Mouse (Mus musculus): ENCODE measurements at regions not wholly inside any gene's neighbourhood (a gene's known extent, or its start where the extent isn't known, plus 50 kb on each side); places are given as distances from the start of the nearest gene placed in this dataset.

- no peak for DNase-seq (ENCODE audit: low spot score, missing footprints)
- Histone ChIP-seq H3K4me2 (no peak overlapping the region), H3K9ac (ENCODE audit: low read length) (no peak overlapping the region), H3K4me3 (ENCODE audit: low read depth, low read length) (no peak overlapping the region), H3K27ac (ENCODE audit: low read depth, low read length) (no peak overlapping the region), H3K36me3 (ENCODE audit: control insufficient read depth, insufficient read depth, low read length) (no peaks in the 10 kb centered on the region), H3K27me3 (ENCODE audit: control insufficient read depth, insufficient read depth, low read length) (no peaks in the 10 kb centered on the region), H3K9me3 (ENCODE audit: control insufficient read depth, low read length) (no peaks in the 10 kb centered on the region), H3K4me1 (ENCODE audit: control insufficient read depth, insufficient read depth, low read length) (no peaks in the 10 kb centered on the region)
- no peak for ATAC-seq (ENCODE audit: low FRiP score)
- 87% methylated on average over 11 of the region's 11 CpGs for WGBS
Measured at GRCm38 (mm10) chr3:34825036-34825435, 174.8 kb downstream of the Sox2 start.

- no peak for DNase-seq (ENCODE audit: low spot score, missing footprints)
- 94% methylated on average over 5 of the region's 5 CpGs for WGBS
- H3K9me3 ChIP-seq (ENCODE audit: control insufficient read depth, low read length): no peaks in the 10 kb centered on the region
- no peaks in the 10 kb centered on the region for H3K4me1 ChIP-seq (ENCODE audit: control insufficient read depth, insufficient read depth, low read length)
- no peaks in the 10 kb centered on the region for H3K36me3 ChIP-seq (ENCODE audit: control insufficient read depth, insufficient read depth, low read length)
- H3K4me3 ChIP-seq (ENCODE audit: low read depth, low read length): no peak overlapping the region
- no peak overlapping the region for H3K4me2 ChIP-seq
- no peak overlapping the region for H3K9ac ChIP-seq (ENCODE audit: low read length)
- ATAC-seq (ENCODE audit: low FRiP score): no peak
- H3K27me3 ChIP-seq (ENCODE audit: control insufficient read depth, insufficient read depth, low read length): no peaks in the 10 kb centered on the region
- H3K27ac ChIP-seq (ENCODE audit: low read depth, low read length): no peak overlapping the region
Measured at GRCm38 (mm10) chr3:34826396-34826795, 176.2 kb downstream of the Sox2 start.

GRCm38 (mm10) chr3:34828453-34829206 lies 178.4 kb downstream of the Sox2 start:
- Histone ChIP-seq H3K27ac (ENCODE audit: low read depth, low read length) (no peak overlapping the region), H3K4me2 (no peak overlapping the region), H3K27me3 (ENCODE audit: control insufficient read depth, insufficient read depth, low read length) (no peaks in the 10 kb centered on the region), H3K9ac (ENCODE audit: low read length) (no peak overlapping the region), H3K36me3 (ENCODE audit: control insufficient read depth, insufficient read depth, low read length) (no peaks in the 10 kb centered on the region), H3K9me3 (ENCODE audit: control insufficient read depth, low read length) (no peaks in the 10 kb centered on the region), H3K4me1 (ENCODE audit: control insufficient read depth, insufficient read depth, low read length) (no peaks in the 10 kb centered on the region), H3K4me3 (ENCODE audit: low read depth, low read length) (no peak overlapping the region)
- no peak for DNase-seq (ENCODE audit: low spot score, missing footprints)
- ATAC-seq (ENCODE audit: low FRiP score): no peak
- 72% methylated on average over 9 of the region's 9 CpGs for WGBS

DNA sequence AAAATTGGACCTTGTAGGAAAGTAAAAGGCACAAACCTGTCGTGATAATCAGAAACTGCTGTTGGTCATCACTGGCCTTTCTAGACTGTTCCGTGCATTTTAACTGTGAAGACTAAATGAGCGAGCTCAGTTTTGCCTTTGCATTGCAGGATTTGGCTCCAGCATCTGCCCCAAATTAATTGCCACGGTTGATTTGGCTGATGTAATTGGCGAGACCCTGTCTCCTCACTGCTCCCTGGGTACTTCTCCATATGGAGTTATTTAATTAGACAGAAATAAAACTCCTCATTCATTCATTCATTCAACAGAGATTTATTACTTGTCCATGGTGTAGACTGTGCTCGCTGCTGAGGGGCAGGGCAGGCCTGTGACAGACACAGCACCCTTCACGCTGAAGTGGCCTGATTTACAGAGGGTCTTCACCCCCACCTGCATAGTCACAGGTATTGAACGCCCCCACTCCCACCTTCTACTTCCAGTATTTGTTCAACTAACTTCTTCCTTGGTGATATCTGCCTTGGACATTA lies 186.6 kb downstream of the Sox2 start:
- ATAC-seq (ENCODE audit: low FRiP score): no peak
- WGBS: 90% methylated on average over 8 of the region's 8 CpGs
- no peak for DNase-seq (ENCODE audit: low spot score, missing footprints)

DNA sequence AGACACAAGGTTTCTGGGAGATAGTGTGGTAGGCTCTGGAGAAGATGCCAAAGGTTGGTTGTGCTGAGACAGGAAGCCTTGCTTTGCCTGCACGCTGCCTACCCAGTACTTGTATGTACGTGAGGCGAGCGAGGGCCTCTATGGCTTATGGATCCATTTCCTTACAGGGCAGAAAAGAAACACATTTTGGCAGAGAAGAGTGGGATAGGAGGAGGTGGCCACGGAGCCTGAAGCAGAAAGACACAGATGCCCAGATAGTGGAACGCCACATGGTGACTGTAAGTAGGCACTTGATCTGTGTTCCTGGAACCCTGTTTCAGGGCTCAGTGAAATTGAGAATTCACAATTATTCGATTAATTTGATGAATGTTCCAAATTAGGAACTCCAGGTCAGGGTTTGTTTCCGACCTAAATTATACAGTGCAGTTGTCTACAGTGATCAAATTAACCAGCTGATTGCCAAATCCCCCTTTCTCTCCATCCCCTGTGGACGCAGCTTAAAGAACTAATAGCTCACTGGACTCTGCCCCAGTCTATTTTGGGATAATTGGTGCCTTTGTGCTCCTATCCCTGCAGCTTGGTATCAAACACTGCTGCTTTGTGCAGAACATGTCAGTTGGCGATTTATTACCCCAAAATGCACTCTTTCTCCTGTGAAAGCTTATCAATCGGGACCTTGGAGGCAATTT lies 187.6 kb downstream of the Sox2 start:
- no peaks in the 10 kb centered on the region for H3K27me3 ChIP-seq (ENCODE audit: control insufficient read depth, insufficient read depth, low read length)
- no peaks in the 10 kb centered on the region for H3K4me1 ChIP-seq (ENCODE audit: control insufficient read depth, insufficient read depth, low read length)
- no peak overlapping the region for H3K4me3 ChIP-seq (ENCODE audit: low read depth, low read length)
- H3K9ac ChIP-seq (ENCODE audit: low read length): no peak overlapping the region
- H3K4me2 ChIP-seq: no peak overlapping the region
- DNase-seq (ENCODE audit: low spot score, missing footprints) (no peak), ATAC-seq (ENCODE audit: low FRiP score) (no peak)
- WGBS: 86% methylated on average over 11 of the region's 11 CpGs
- no peaks in the 10 kb centered on the region for H3K36me3 ChIP-seq (ENCODE audit: control insufficient read depth, insufficient read depth, low read length)
- no peak overlapping the region for H3K27ac ChIP-seq (ENCODE audit: low read depth, low read length)
- H3K9me3 ChIP-seq (ENCODE audit: control insufficient read depth, low read length): no peaks in the 10 kb centered on the region

More for the DNA sequence above, 186.6 kb downstream of the Sox2 start:
- Histone ChIP-seq H3K9ac (ENCODE audit: low read length) (no peak overlapping the region), H3K36me3 (ENCODE audit: control insufficient read depth, insufficient read depth, low read length) (no peaks in the 10 kb centered on the region), H3K9me3 (ENCODE audit: control insufficient read depth, low read length) (no peaks in the 10 kb centered on the region), H3K4me3 (ENCODE audit: low read depth, low read length) (no peak overlapping the region), H3K27ac (ENCODE audit: low read depth, low read length) (no peak overlapping the region), H3K27me3 (ENCODE audit: control insufficient read depth, insufficient read depth, low read length) (no peaks in the 10 kb centered on the region), H3K4me2 (no peak overlapping the region), H3K4me1 (ENCODE audit: control insufficient read depth, insufficient read depth, low read length) (no peaks in the 10 kb centered on the region)

GRCm38 (mm10) chr3:34860877-34861649 lies 210.9 kb downstream of the Sox2 start:
- ATAC-seq (ENCODE audit: low FRiP score): peak; percentile 77
- Histone ChIP-seq H3K36me3 (ENCODE audit: control insufficient read depth, insufficient read depth, low read length) (no peaks in the 10 kb centered on the region), H3K27ac (ENCODE audit: low read depth, low read length) (no peak overlapping the region)

DNA sequence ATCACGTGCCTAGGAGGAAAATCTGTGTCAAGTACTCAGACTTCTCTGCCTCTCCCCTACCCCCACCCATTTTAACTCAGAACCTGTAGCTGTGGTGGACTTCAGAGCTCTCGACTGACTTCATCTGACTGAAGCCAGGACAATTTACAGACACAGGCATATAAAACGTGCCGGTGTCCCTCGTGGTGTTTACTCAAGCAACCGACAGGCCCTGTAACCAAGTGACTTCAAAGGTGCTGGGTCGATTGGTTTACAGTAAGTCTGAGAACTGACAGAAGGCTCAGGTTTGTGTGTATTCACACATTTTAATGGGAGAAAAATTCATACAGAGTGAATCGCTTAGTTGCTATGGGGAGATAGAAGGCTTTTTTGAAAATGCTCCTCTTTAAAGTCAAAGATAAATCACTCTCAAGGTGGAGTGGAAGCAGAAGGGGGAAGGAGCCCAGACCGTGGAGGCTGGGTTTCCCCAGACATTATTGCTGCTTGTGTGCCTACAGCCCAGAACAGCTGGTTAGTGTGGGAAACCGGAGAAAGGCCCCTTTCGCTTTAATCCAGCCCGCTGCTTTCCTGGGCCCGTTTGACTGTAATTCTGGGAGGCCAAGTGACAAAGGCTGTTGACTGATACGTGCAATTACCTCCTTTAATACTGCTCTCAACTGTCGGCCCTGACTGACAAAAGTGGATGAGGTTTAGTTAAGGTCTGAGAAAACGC lies 218.6 kb downstream of the Sox2 start:
- Histone ChIP-seq H3K4me2 (no peak overlapping the region), H3K4me3 (ENCODE audit: low read depth, low read length) (no peak overlapping the region), H3K36me3 (ENCODE audit: control insufficient read depth, insufficient read depth, low read length) (no peaks in the 10 kb centered on the region), H3K4me1 (ENCODE audit: control insufficient read depth, insufficient read depth, low read length) (peaks cover 2% of the 10 kb centered on the region; the same call in 1 of the 2 replicates), H3K9me3 (ENCODE audit: control insufficient read depth, low read length) (no peaks in the 10 kb centered on the region), H3K27me3 (ENCODE audit: control insufficient read depth, insufficient read depth, low read length) (no peaks in the 10 kb centered on the region), H3K9ac (ENCODE audit: low read length) (no peak overlapping the region; the same call in 1 of the 2 replicates), H3K27ac (ENCODE audit: low read depth, low read length) (no peak overlapping the region)
- DNase-seq (ENCODE audit: low spot score, missing footprints): no peak
- no peak for ATAC-seq (ENCODE audit: low FRiP score)
- 58% methylated on average over 16 of the region's 16 CpGs for WGBS

More at GRCm38 (mm10) chr3:34860877-34861649, 210.9 kb downstream of the Sox2 start:
- H3K4me1 ChIP-seq (ENCODE audit: control insufficient read depth, insufficient read depth, low read length): no peaks in the 10 kb centered on the region
- H3K4me3 ChIP-seq (ENCODE audit: low read depth, low read length): no peak overlapping the region
- peak; percentile 82 for DNase-seq (ENCODE audit: low spot score, missing footprints)
- 74% methylated on average over 16 of the region's 16 CpGs for WGBS
- H3K4me2 ChIP-seq: no peak overlapping the region
- H3K27me3 ChIP-seq (ENCODE audit: control insufficient read depth, insufficient read depth, low read length): no peaks in the 10 kb centered on the region
- no peak overlapping the region for H3K9ac ChIP-seq (ENCODE audit: low read length)
- no peaks in the 10 kb centered on the region for H3K9me3 ChIP-seq (ENCODE audit: control insufficient read depth, low read length)

GRCm38 (mm10) chr3:34869911-34870310 lies 219.7 kb downstream of the Sox2 start:
- Histone ChIP-seq H3K27me3 (ENCODE audit: control insufficient read depth, insufficient read depth, low read length) (no peaks in the 10 kb centered on the region), H3K9me3 (ENCODE audit: control insufficient read depth, low read length) (no peaks in the 10 kb centered on the region), H3K4me1 (ENCODE audit: control insufficient read depth, insufficient read depth, low read length) (peaks cover 2% of the 10 kb centered on the region; the same call in 1 of the 2 replicates), H3K4me2 (no peak overlapping the region), H3K4me3 (ENCODE audit: low read depth, low read length) (no peak overlapping the region), H3K9ac (ENCODE audit: low read length) (no peak overlapping the region), H3K36me3 (ENCODE audit: control insufficient read depth, insufficient read depth, low read length) (no peaks in the 10 kb centered on the region), H3K27ac (ENCODE audit: low read depth, low read length) (no peak overlapping the region)
- no peak for DNase-seq (ENCODE audit: low spot score, missing footprints)
- ATAC-seq (ENCODE audit: low FRiP score): no peak
- WGBS: 90% methylated on average over 6 of the region's 6 CpGs

All from midbrain, embryonic 11.5 days (tissue).